Mouse (Mus musculus) testis, adult 2 months (tissue): ENCODE data around the gene Dctn1. TPM values are rescaled to one million over a fixed set of nuclear protein-coding genes. Genes with fewer than 3 reads are reported as not detected.

Experiments
- H3K27ac ChIP-seq: fragments of 200-500 bp; 2 replicates; pipeline ENCODE4 v1.5.1; 2012; ENCODE audit warnings: low read depth, low read length; ENCODE audit not compliant: control insufficient read depth, insufficient read depth
- H3K27me3 ChIP-seq: fragments of 200-500 bp; 2 replicates; pipeline ENCODE4 v1.6.1; 2012; ENCODE audit warnings: mild to moderate bottlenecking, low read length, moderate library complexity; ENCODE audit not compliant: control insufficient read depth, insufficient read depth
- H3K36me3 ChIP-seq: fragments of 200-500 bp; 2 replicates; pipeline ENCODE4 v1.6.1; 2012; ENCODE audit warnings: mild to moderate bottlenecking, low read length; ENCODE audit not compliant: control insufficient read depth, insufficient read depth
- H3K4me1 ChIP-seq: fragments of 200-500 bp; 2 replicates; pipeline ENCODE4 v1.6.1; 2012; ENCODE audit warnings: low read length; ENCODE audit not compliant: control insufficient read depth, insufficient read depth
- H3K4me3 ChIP-seq: fragments of 200-500 bp; 2 replicates; pipeline ENCODE4 v1.5.1; 2012; ENCODE audit warnings: low read depth, mild to moderate bottlenecking, low read length, moderate library complexity, mixed read lengths; ENCODE audit not compliant: control insufficient read depth
- CTCF ChIP-seq: fragments of 200-500 bp; IDR thresholded peaks from 2 replicates; pipeline ENCODE4 v1.5.1; 2012; ENCODE audit warnings: low read depth, mild to moderate bottlenecking, inconsistent platforms, low read length, moderate library complexity; ENCODE audit not compliant: control insufficient read depth, insufficient read depth, insufficient replicate concordance
- POLR2A ChIP-seq: fragments of 200-500 bp; IDR thresholded peaks from 2 replicates; pipeline ENCODE4 v1.6.1; 2012; ENCODE audit warnings: low read depth, mild to moderate bottlenecking, inconsistent platforms, low read length, moderate library complexity; ENCODE audit not compliant: control insufficient read depth
- polyA plus RNA-seq: library from polyadenylated mRNA; depleted of rRNA; stranded (reverse); fragments of >200 nt; gene quantifications from 2 replicates; pipeline ENCODE4 v1.2.3, GENCODE M21; 2012; rRNA removed

Dctn1 gene
- 49.3 and 57.9 TPM in 2 replicates for polyA plus RNA-seq

- H3K27me3 ChIP-seq, result no peaks in the 10 kb centered on the region
- H3K4me1 ChIP-seq, result peaks cover 20% of the 10 kb centered on the region
- H3K27ac ChIP-seq, result peak within 1 kb of the TSS; percentile 87
- no peaks in the 10 kb centered on the region; the same call in 1 of the 2 replicates for H3K36me3 ChIP-seq
- peak; percentile 70; the same call in 1 of the 2 replicates for TF ChIP-seq CTCF
- peak; percentile 35; the same call in 1 of the 2 replicates for TF ChIP-seq POLR2A
- H3K4me3 ChIP-seq, result peak within 1 kb of the TSS; percentile 93
Observed at GRCm38 (mm10) chr6:83165607-83166242, at the start of gene Dctn1. Gene Dctn1 (plus strand): TSS chr6:83165920.

- TF ChIP-seq CTCF, result no peak
- no peak for TF ChIP-seq POLR2A
- no peaks in the 10 kb centered on the region for H3K27me3 ChIP-seq
Observed at GRCm38 (mm10) chr6:83116373-83117164, 49.2 kb upstream of the Dctn1 start.

GRCm38 (mm10) chr6:83117165-83117438, 48.6 kb upstream of the Dctn1 start:
- Histone ChIP-seq H3K27me3 (no peaks in the 10 kb centered on the region), H3K27ac (no peak overlapping the region), H3K4me1 (peaks cover 24% of the 10 kb centered on the region), H3K4me3 (no peak overlapping the region), H3K36me3 (no peaks in the 10 kb centered on the region; the same call in 1 of the 2 replicates)
- TF ChIP-seq CTCF (no peak), POLR2A (no peak)

More at GRCm38 (mm10) chr6:83116373-83117164, 49.2 kb upstream of the Dctn1 start:
- H3K4me3 ChIP-seq, result no peak overlapping the region
- no peak overlapping the region for H3K27ac ChIP-seq
- no peaks in the 10 kb centered on the region; the same call in 1 of the 2 replicates for H3K36me3 ChIP-seq
- H3K4me1 ChIP-seq, result peaks cover 23% of the 10 kb centered on the region

- TF ChIP-seq CTCF (no peak), POLR2A (no peak)
- H3K36me3 ChIP-seq, result no peaks in the 10 kb centered on the region; the same call in 1 of the 2 replicates
- H3K4me1 ChIP-seq, result peaks cover 27% of the 10 kb centered on the region
- H3K4me3 ChIP-seq, result no peak overlapping the region
- H3K27ac ChIP-seq, result no peak overlapping the region
- no peaks in the 10 kb centered on the region for H3K27me3 ChIP-seq
Observed at GRCm38 (mm10) chr6:83117616-83118015, 48.1 kb upstream of the Dctn1 start.

GRCm38 (mm10) chr6:83118369-83118768, 47.4 kb upstream of the Dctn1 start:
- Histone ChIP-seq H3K27me3 (no peaks in the 10 kb centered on the region), H3K27ac (no peak overlapping the region), H3K4me1 (peaks cover 32% of the 10 kb centered on the region), H3K36me3 (no peaks in the 10 kb centered on the region; the same call in 1 of the 2 replicates), H3K4me3 (no peak overlapping the region)
- no peak for TF ChIP-seq CTCF
- peak; percentile 30; the same call in 1 of the 2 replicates for TF ChIP-seq POLR2A

- Histone ChIP-seq H3K4me1 (peaks cover 28% of the 10 kb centered on the region), H3K27ac (no peak overlapping the region), H3K27me3 (no peaks in the 10 kb centered on the region), H3K36me3 (no peaks in the 10 kb centered on the region; the same call in 1 of the 2 replicates), H3K4me3 (no peak overlapping the region)
- TF ChIP-seq CTCF (no peak), POLR2A (no peak)
Observed at GRCm38 (mm10) chr6:83118825-83119733, 46.6 kb upstream of the Dctn1 start.
